Mouse (Mus musculus): ENCODE measurements around the gene Prkacb. TPM values are rescaled to one million over a fixed set of nuclear protein-coding genes. Genes with fewer than 3 reads are reported as not detected.
"Not testable (repeated sequence)": the region's sequence is repeated elsewhere in the genome, so short reads cannot be mapped to it uniquely, and the experiment has no call there.

Prkacb gene
- total RNA-seq, 2 experiments from 2014 or later: 12.8 to 15.0 TPM

- ATAC-seq (replicated peaks; ENCODE audit: low FRiP score, poor library complexity, severe bottlenecking): peak; percentile 44; the same call in 1 of the 2 replicates
Measured at GRCm38 (mm10) chr3:146781131-146781530, 31.7 kb downstream of the Prkacb start.

- no peak for ATAC-seq (replicated peaks; ENCODE audit: low FRiP score, poor library complexity, severe bottlenecking)
Measured at GRCm38 (mm10) chr3:146780241-146780640, 32.5 kb downstream of the Prkacb start.

DNA sequence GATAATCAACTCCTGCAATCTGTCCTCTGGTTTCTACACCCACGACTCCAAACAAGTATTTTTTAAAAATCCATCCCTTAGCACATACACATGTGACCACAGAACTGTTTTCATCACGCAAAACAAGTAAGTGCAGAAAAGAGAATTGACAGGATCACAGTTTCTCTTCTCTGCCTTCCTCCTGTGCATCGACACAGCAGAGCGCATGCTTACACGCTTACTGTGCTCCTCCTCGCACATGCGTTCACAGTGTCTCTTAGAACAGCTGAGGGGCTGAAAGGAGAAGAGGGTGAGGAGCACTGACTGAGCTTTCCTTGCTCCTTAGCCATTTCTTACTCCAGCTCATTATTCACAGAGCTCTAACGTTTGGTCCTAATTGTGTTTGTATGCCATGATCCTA, 33.9 kb downstream of the Prkacb start:
- no peak for ATAC-seq (replicated peaks; ENCODE audit: low FRiP score, poor library complexity, severe bottlenecking)

DNA sequence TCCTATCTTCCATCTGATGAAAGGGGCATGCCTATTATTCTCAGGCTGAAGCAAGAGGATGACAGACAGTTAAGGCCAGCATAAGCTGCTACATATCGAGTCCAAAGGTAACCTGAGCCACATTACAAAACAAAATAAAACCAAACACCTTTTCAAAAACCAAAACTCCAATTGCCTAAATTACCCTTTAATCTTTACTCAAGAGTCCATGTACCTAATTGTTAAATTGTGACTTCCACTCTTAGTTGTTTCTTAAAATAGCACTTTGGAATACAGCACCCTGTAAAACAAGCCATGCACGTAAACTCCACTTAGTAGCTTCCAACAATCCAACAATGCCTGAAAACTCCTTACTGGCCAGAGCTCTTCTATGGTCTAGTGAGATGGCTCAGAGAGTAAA, 34.3 kb downstream of the Prkacb start:
- no peak for ATAC-seq (replicated peaks; ENCODE audit: low FRiP score, poor library complexity, severe bottlenecking)

DNA sequence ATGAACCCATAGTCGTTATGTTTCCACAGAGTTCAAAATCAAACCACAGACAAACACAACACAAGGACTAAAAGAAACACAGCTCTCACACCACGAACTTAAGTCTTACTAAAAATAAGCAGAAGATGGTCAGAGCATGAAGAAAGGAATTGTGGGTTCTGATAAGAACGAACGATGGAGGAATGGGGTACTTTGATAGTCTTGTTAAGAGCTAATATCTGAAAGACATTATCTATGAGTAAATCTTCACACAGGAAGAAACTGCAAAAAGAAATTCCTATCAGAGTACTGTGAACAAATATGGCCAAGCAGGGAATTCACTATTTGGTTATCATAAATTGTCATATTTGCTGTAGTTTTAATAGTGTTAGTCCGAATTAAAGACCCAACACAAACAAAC, 36.1 kb downstream of the Prkacb start:
- no peak for ATAC-seq (replicated peaks; ENCODE audit: low FRiP score, poor library complexity, severe bottlenecking)

DNA sequence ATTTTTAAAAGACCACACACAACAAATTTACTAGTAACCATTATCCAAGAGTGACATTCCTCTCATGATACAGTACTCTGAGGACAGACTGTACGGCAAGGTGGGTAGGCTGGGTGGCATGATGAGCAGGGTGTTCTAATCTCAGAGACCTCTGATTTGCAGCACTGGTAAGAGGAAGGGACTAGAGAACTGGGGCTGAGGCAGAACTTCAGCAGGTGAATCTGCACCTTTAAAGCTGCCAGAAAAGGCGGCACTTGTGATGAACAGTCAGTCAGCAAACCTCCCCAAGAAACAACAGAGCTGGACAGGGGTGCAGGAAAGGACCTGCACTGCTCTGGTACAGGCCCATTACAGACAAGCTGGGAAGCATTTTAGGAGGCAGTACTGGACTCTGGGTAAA, 41.9 kb downstream of the Prkacb start:
- ATAC-seq (replicated peaks; ENCODE audit: low FRiP score, poor library complexity, severe bottlenecking): no peak

DNA sequence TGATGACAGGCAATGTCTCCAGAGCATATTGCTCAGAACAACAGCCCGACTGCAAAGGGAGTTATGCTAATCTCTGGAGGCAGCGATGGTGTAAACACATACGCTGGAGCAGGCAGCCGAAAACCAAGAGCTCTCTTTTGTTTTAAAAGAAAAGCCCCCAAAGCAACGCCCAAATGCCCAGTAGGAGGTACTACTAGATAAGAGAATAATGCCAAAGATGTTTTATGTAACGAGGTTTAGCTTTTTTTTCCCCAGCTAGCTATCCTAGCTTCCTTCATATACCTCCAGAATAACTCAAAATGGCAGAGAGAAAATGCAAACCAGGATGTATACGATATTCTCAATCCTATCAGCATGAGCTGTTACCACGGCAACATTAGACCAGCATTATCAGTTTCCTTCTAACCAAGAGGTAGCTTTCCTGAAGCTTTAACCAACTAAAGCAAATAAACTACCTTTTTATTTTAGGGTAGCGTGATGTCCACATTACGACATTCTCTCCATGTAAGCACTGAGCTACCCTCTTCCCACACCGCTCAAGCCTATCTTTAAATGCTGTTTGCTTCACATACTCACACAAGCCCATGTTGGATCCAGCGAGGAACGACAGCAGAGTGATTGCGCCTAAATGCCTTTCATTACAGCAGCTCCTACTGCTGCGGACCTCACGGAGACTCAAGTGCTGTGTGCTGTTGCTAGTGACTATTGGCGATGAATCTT, 42.7 kb downstream of the Prkacb start:
- ATAC-seq (replicated peaks; ENCODE audit: low FRiP score, poor library complexity, severe bottlenecking): no peak

GRCm38 (mm10) chr3:146769569-146769939, 43.2 kb downstream of the Prkacb start:
- ATAC-seq (replicated peaks; ENCODE audit: low FRiP score, poor library complexity, severe bottlenecking): no peak

DNA sequence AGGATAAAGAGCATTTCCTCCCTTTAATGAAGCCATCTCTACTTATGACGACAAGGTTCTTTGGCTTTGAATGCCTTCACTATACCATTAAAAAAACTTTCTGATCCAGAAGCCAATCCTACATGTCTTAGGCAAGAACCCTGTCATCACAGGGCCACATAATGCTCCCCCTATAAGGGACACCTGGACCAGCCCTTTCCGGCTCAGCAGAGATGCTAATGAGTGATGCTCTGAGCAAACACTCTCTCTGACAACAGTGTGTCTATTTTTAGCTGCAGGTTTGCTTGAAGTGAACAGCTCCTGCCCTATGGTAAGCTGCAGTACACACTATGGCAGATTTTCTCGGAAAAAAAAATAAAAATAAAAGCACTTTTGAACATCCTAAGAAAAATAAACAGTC, 43.9 kb downstream of the Prkacb start:
- no peak for ATAC-seq (replicated peaks; ENCODE audit: low FRiP score, poor library complexity, severe bottlenecking)

DNA sequence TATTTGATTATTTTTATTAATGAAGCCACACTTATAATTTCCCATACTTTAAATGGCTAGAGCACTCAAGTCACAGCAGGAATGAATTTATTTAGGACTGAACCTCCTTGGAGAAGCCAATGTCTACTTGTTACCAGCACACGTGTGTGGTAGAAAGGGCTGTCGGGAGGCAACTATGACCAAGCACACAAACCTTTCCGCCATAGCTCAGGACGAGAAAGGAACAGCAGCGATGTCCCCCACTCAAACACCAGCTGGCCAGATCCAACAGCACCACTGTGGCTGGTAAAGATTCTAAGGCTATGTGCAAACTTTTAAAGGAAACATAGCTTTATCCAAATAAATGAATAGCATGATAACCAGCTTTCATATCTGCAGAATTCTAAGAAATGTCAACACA, 44.4 kb downstream of the Prkacb start:
- no peak for ATAC-seq (replicated peaks; ENCODE audit: low FRiP score, poor library complexity, severe bottlenecking)

GRCm38 (mm10) chr3:146766701-146767181, 46.0 kb downstream of the Prkacb start:
- ATAC-seq (replicated peaks; ENCODE audit: low FRiP score, poor library complexity, severe bottlenecking): no peak

DNA sequence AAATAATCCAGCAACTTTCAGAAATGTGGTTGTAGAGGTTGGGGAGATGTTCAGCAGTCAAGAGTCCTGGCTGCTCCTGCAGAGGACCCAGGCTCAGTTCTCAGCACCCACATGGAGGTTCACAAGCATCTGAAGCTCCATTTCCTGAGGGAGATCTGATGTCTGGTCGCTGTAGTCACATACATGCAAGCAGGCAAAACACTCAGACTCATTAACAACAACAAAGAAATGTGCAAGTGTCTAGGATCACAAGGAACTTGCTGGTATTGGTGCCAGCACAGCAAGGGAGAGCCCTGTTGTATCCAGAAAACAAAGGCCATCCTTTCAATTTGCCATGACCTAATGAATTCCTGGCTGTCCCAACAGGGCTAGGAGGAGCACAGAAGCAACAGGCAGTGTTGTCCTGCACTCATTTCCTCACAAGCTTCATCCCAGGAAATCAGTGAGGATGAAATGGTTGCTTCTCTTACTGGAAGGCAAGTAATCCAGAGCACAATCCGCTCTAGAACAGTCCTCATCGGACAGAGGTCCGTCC, 46.7 kb downstream of the Prkacb start:
- ATAC-seq (replicated peaks; ENCODE audit: low FRiP score, poor library complexity, severe bottlenecking): no peak

DNA sequence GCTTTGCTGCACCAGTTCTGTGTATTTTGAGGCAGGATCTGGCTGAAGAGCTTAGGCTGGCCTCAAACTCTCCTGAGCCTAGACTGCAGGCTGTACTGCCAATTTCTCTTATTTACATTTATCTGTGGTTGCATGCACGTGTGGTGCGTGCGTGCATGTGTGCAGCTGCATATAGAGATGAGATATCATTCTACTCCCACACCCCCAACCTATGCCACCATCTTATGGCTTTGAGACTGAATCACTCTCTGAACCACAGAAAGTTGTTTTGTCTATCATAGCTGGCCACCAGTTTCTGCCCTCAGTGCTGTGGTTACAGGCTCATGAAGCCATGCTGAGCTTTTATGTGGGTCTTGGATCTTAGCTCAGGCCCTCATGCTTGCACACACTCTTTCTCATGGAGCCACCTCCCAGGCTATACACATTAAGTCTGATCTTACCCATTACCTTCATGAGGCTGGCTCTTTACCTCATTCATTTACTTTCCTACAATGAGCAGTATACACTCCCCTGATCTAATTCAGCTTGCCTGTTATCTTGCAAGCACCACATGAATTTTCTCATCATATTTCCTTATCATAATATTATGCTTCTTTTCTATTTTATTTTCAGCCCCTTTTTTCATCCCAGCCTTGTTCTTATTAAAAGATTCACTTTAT, 47.8 kb downstream of the Prkacb start:
- ATAC-seq (replicated peaks; ENCODE audit: low FRiP score, poor library complexity, severe bottlenecking): peak; percentile 76

GRCm38 (mm10) chr3:146763054-146763453, 49.7 kb downstream of the Prkacb start:
- not testable (repeated sequence) for ATAC-seq (replicated peaks; ENCODE audit: low FRiP score, poor library complexity, severe bottlenecking)

GRCm38 (mm10) chr3:146761276-146761675, 51.5 kb downstream of the Prkacb start:
- peak; percentile 50; the same call in 1 of the 2 replicates for ATAC-seq (replicated peaks; ENCODE audit: low FRiP score, poor library complexity, severe bottlenecking)

- ATAC-seq (replicated peaks; ENCODE audit: low FRiP score, poor library complexity, severe bottlenecking): no peak
Measured at GRCm38 (mm10) chr3:146757970-146758960, 54.5 kb downstream of the Prkacb start.

DNA sequence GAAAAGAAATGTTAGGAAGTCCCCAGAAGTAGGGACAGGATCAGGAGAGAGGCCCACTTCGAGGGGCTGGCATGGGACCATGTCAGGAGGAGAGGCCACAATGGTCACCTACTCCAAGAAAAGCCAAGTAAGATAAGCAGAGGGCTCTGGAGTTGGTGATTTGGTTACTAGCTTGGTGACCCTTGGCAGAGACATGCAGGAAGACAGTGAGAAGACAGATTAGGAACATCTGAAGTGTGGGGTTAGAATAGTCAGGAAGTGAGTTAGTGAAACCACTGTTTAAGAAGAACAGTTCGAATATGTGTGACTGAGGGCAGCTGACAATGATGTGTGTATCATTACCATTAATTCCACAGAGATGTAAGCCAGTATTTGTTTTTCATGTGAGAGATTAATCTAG, 58.5 kb downstream of the Prkacb start:
- no peak for ATAC-seq (replicated peaks; ENCODE audit: low FRiP score, poor library complexity, severe bottlenecking)

GRCm38 (mm10) chr3:146741564-146742202, 71.1 kb downstream of the Prkacb start:
- ATAC-seq (replicated peaks; ENCODE audit: low FRiP score, poor library complexity, severe bottlenecking): no peak

- no peak for ATAC-seq (replicated peaks; ENCODE audit: low FRiP score, poor library complexity, severe bottlenecking)
Measured at GRCm38 (mm10) chr3:146741158-146741557, 71.6 kb downstream of the Prkacb start.
